Mouse (Mus musculus) urinary bladder, postnatal 10 days (tissue): ENCODE measurements around the gene Thrap3.
"Not testable (repeated sequence)": the region's sequence is repeated elsewhere in the genome, so short reads cannot be mapped to it uniquely, and the experiment has no call there.

ENCODE experiments used
- DNase-seq: peaks from one replicate; pipeline ENCODE4 v3.0.0; 2022; ENCODE audit warnings: low spot score

Thrap3 gene

DNA sequence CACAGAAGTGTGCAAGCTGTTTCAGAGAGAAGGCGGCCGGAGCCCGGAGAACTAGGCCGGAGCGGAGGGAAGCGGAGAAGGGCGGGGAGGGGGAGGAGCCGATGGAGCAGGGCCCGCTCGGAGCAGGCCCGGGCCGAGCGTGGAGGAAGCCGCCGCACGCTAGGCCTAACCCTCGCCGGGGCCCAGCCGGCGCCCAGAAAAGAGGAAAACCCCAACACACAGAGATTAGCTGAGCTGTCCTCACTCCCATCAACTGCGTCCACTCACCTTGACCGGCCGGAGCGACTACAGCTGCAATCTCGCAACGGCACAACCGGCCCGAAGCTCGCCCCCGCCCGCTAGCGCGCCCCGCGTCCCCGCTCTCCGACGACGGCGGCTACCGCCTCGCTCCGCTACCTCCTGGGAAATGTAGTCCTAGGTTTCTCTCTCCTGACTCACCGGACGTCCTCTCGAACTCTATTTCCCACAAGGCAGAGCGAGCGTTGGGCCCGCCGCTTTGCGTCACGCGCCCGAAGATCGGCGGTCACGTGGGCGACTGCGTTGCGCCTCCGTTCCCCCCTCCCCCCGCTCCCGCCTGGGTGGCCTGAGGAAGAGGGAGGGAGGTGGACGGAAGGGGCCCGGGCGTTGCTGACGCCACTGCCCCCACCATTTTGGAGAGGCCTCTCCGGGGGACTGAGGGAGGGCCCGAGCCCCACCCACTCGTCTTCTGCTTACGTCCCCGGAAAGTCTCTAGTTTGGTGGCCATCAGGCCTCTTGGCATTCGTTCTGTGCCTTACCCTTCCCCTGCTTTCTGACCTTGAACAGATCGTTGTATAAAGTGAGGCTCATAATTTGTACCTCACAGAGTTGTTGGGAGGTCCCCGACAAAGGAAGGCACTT, at the start of gene Thrap3:
Thrap3 (minus strand) TSS at position 458 of the 879 bp plus-strand sequence.
- peak; percentile 97 for DNase-seq

DNA sequence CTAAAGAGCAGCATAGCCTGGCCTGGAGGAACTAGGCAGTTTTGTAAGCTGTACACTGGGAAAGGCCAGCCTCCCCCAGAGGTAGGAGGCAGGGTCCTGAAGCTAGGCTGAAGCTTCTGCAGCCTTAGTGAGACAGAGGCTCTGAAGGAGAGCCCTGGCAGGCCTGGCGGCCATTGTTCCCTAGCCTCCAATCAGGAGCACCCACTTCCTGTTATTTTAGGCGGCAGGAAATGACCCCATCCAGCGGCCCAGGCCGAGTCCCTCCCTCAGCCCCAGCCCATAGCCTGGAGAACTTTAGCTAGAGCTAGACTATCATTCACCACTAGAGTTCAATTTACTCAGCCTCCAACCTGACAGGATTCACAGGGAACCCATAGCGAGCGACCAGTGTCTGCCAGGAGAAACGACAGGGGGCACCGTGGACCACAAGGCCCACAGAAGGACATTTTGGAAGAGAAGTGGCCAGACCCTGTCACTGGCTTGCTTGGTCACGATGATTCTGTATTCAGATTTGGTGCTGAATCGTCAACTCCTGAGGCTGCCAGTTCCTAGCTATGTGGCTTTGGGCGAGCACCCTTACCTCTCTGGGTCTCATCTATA, 49.2 kb upstream of the Thrap3 start:
- no peak for DNase-seq

DNA sequence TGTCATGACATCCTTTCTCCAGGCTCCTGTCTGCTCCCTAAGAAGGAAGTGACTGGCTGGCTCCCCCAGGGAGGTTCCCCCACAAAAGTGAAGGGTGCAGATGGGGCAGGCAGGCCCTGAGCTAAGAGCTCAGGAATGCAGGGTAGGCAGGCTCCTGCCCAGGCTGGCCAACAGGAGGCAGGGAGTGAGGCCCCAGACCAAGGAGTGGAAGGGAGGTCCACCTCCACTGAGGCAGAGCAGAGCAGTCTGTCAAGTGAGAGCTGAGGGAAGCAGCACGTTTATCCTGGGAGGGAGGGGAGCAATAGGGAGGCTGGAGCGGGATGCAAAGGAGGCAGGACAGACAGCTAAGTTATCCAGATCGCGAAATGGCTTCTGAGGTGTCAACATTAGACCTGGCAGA, 48.1 kb upstream of the Thrap3 start:
- no peak for DNase-seq

DNA sequence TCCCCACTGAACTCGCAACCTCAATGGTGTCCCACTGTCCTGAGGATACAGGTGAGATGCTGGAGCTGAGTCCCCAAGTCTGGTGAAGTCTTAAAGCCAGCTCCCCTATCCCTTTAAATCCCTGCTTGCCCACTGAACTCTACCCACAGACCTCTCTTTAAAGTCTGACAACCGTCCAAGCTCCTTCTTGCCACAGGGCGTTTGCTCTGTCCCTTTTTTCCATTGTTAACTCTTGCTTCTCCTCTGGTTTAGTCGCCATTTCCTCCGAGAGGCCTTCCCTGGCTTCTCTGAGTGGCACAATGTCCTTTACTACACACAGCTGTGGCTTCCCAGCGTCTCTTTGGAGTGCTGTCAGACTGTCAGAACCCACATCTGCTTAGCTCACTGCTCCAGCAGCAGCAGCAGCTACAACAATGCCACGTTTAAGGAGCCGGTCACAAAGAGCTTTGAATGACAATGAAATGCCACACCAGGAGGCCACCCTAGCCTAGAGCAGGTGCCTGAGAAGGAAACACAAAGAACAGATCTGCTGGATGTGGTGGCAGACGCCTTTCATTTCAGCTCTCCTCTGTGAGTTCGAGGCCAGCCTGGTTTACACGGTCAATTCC, 45.8 kb upstream of the Thrap3 start:
- DNase-seq = no peak

DNA sequence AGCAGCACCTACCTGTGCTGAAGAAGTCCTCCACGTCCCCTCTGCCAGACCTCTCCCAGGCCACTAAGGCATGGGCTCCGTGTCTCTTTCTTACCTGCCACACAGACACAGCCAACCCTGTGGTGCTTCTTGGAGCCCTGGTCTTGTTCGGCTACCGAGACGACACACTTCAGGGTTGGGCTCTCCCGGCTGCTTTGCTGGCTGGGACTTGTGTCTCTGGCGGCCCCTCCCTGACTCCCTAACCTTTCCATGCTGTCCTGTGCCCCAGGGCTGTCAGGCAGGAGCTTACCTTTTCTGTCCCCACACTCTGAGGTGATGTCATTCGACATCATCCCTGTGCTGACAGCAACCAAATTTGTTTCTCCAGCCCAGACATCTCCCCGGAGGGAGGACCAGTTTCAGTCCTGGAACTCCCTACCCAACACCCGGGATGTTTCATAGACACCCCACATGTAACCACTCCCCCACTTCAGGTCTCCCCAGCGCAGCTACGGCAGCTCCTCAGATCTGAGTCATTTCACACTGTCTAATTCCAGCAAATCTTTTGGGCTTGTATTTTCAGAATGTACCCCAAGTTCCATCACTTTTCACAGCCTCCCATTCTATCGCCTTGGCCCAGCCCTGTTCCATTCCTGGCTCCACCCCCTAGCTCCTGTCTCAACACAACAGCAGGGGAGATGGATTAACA, 43.8 kb upstream of the Thrap3 start:
- no peak for DNase-seq

DNA sequence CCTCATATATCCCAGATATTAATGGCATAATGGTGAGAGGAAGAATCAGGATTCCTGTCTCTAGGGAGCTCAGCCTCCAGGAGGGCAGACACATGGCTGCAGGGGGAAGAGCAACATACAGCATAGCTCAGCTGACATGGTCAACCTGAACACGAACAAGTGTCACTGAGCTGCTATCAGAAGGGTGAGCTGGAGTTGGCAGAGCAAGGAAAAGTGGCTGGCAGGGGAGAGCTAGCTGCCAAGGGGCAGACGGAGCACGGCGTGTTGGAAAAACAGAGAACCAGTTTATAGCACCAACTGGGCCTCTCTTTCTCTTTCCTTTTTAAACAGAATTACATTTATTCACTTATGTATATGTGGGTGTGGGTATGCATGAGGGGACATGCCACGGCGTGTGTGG, 40.0 kb upstream of the Thrap3 start:
- DNase-seq = no peak

DNA sequence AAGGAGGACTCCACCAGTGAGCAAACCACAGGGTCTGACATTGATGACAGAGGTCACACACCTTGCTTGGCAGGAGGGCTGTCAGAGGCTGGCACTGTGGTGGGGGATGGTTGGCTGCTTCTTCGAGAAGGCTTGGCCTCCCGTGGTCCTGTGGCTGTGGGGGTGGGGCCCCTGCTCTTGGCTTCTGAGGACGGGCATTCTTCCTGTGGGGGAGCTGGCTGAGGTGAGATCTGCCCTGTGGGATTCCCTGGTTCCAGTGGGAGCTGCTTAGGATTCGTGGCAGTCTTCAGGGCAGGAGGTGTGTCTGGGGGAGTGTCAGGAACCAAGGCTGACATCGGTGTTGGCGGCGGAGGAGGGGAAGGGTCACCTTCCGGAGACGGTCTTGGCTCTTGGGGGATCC, 39.4 kb upstream of the Thrap3 start:
- no peak for DNase-seq

DNA sequence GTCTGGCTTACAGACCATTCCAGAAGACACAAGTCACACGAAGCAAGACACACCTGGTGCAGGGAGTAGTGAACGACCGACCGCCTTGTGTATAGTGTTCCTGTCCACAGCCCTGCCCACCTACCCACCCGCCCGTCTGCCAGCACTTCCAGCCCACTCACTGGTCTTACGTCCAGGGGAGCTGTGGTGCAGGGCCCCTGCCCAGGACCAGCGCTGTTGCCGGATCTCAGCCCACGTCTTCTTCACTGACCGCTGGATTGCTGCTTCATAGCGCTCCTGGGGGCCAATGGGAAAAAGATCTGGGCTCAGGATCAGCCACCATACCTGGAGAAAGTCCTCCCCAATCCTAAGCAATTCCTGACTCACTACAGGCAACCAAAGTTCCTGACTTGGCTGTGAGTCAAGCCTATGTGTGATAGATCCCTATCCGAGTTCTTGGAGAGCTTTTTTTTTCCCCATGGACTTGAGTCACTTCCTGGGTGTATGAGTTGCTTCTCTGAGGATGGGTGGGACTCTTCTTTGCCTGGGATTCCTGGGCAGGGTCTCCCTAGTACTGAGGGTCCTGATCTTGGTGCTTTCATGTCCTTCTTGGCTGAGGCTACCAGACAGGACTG, 37.4 kb upstream of the Thrap3 start:
- no peak for DNase-seq

DNA sequence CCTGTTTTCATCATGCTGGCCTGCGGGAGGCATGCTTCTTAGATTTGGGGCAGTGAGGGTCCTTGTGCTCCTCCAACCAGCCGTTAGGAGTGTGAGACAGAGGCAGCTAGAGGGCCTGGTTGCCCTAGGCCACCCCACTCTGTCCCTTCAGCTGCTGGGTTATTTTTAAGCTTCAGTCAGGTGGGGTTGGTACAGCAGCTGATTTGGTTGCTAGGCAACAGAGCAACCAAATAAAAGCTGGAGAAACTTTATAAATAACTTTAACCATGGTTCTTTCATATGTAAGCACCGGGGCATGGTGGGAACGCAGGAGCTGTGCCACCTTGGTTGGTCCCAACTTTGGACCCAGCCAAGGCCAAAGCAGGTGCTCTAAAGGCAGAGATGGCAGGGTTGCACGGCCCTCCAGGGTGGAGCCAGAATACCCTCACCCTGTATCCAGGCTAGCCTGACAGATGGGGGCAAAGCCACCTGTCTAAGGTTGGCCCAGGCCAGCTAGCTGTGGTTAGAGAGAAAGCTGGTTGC, 35.2 kb upstream of the Thrap3 start:
- no peak for DNase-seq

DNA sequence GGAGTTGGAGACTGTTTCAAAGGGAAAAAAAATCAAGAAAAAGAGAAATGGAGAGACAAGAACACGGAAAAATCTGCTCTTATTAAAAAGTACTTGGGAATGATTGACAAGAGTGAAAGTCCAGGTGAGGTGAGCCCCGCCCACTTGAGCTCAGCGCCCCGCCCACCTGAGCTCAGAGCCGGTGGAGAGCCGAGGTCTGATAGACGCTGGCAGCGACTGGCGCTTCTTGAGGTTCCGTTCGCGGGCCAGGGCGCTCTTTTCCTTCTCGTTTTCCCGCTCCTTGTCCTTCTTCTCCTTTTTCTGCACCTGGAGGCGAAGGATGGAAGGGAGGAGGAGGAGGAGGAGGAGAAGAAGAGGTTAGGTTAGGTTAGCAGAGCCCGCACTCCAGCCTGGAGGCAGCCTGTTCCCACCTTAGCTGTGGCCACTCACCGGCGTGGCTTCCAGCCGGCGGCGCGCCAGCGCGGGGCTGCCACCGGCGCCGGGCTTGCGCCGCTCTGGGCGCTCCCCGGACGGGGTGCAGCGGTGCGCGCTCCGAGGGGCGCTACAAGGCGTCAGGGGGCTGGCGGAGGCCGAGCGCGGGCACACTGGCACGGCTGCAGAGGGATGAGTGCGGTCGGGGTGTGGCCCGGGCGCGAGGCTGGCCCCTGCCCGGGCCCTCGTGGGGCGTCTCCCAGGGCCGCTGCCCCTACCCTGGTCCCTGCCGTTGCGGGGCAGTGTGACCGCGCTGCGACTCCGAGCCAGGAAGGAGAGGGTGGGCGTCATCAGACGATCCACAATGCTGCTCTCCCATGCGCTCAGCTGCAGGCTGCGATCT, 34.1 kb upstream of the Thrap3 start:
- DNase-seq = no peak

DNA sequence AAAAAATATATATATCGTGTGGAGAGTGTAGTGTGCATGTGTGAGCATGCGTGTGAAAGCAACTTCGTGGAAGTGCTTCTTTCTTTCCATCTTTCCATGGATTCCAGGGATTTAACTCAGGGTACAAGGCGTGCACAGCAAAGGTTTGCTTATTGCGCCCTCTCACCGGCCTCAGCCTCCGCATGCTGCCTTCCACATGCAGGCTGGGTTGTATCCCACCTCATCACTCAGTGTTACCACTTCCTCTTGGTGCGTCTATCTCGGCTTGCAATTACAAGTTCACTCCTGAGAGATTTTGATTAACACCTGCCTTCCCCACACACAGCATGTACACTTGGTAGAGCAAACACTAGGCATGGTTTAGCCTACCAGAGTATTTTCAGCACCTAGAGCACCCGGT, 32.6 kb upstream of the Thrap3 start:
- no peak for DNase-seq

DNA sequence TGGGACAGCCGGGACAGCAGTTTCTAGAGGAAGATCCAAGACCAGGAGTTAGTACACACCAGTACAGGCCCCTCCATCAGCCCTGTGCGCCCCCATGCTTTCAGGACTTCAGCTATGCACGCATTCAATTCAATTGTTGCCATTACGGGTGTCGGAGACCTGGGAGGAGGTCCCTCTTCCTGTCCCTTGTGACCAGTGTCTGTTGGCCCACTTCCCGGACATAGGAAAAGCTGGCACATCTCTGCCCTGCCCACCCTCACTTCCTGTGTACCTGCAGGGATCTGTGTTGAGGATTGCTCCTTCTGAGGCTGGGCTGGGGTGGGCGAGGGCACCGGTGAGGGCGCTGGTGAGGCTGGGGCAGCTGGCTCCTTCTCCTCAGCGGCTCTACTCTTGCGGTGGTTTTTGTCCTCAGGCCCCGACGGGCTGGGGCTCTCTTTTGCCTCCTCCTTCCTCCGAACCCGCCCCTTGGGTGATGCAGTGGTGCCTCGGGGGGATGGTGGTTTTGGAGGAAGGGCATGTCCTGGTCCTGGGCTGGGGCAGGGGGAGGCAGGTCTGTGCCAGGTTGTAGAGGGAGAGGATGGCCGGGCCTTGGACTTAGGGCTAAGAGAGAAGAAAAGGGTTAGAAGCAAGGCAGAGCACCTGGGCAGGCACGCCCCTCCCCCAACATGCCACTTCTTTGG, 32.1 kb upstream of the Thrap3 start:
- DNase-seq = no peak

DNA sequence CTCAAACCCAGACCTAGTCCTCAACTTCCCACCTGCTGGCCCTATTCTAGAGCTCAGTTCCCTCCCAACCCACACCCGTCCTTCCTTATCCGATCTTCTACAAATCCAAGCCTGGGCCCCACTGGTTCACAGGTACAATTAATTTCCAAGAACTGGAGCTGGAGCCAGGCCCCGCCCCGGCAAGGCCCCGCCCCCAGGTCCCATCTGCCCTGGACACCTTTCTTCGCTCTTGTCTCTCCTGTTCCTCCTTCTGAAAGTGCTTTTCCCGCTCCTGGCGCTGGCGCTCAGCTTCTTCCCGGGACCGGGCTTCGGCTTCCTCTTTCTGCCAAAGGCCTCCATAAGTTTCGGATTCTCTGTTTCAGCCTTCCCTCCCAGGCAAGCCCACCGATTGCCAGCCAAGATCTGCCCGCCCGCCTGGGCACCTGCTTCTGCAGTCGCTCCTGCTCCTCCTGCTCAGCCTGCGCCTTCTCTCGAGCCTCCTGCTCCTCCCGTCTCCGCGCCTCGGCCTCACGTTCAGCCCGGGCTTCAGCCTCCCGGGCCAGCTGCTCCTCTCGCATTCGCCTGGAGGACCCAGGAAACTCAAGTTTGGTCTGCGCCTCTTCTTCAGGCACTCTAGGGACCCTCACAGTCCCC, 31.2 kb upstream of the Thrap3 start:
- no peak for DNase-seq

DNA sequence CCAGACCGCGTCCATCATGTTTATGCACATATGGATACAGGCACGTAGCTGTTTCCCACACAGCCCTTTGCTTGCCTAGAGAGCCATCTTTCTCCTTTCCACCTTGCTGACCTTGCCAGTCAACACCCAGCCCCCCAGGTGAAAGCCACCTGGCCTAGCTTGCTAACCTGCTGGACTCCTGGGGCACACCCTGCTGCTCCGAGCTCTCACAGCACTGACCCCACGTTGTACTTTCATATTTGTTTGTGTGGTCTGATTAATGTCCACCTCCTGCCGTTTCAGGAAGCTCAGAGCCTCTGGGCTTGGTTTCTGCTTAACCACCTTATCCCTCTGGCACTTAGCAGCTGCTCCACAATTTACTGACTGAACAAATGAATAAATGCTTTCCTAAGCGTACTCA, 27.3 kb upstream of the Thrap3 start:
- DNase-seq = no peak

DNA sequence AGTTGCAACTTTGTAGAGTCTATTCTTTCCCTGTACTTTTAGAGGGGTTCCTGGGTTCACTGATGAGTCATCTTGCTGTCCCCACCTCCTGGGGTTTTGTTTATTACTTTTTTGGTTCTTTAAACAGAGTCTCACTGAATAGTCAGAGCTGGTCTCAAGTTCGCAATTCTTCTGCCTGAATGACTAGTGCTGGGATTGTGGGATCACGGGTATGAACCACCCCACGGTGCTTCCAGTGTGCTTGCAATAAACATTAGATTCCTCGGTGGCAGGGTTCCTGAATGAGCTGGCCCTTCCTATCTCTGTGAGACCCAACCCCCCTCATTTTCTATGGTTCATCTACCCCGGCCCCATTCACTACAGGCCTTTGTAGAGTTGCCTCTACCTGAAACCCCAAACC, 25.6 kb upstream of the Thrap3 start:
- no peak for DNase-seq

DNA sequence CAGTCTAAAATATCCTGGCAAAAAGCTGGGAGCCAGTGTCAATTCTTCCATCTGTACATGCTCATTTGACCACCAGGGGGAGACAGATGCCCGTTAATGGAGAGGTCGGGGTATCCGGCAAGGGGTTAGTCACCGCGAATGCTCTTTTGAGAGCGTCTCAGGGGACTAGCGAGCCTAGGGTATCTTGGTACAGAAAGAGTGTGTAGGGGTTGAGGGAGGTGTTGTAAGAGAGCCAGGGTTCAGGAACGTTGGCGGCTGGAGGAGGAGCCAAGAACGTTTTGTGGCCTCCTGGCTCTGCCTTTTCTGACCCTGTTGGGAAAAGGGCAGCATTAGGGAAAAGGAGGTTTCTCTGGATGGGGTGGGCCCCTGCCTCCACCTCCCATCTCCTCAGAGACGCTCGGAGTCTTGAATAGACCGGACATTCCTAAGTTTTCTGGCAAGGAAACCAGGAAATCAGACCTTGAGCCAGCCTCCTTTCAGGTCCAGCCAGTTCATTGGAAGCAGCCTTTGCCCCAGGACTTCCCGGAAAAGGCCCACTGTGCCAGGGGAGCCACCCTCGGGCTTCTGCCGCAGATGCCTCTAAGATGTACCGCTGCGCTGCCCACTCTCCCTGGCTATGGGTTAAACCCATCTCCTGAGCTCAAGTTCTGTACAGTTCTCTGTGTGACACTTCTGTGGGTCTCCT, 24.7 kb upstream of the Thrap3 start:
- DNase-seq = peak; percentile 77

DNA sequence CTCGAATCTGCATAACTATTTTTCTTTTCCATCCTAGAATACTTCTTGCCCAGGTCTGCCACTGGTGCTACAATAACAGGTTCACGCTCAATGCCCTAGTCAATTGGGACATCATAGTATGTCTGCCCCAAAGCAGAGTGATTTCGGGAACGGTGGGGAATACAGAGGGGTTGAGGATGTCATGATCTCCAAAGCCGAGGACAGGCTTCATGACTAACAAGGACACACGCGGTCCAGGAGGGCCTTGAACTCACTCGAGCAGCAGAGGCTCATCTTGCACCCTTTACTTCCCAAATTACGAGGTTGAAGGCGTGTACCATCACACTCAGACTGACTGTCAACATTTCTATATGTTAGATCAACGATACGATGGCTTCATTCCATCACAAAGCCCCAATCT, 24.1 kb upstream of the Thrap3 start:
- no peak for DNase-seq

DNA sequence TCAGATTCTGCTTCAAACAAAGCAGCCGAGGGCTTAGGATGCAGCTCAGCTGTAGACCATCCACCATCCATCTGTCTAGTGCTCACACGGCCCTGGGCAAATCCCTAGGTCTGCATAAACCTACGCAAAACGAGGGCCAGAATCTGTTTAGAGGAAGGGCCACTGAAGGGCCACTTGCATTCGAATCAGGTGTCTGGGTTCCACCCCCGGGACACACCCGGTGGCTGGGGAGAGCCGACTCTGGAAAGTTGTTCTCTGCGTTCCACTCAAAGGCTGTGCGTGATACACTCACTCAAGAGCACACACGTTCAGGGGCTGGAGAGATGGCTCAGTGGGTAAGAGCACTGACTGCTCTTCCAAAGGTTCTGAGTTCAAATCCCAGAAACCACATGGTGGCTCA, 20.1 kb upstream of the Thrap3 start:
- DNase-seq = no peak

DNA sequence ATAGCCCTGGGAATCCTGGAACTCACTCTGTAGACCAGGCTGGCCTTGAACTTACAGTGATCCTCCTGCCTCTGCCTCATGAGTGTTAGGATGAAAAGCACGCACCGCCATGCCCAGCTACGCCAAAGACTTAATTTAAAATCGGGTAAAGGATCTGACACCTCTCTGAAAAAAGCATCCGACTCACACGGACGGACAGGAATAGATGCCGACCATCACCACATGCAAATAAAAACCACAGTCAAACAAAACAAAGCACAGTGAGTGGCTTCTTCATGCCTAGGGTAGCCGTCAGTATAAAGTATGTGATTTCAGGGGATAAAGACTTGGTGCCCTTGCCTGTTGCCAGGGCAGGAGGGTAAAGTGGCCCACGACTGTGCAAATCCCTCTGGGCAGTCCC, 17.5 kb upstream of the Thrap3 start:
- DNase-seq = no peak

DNA sequence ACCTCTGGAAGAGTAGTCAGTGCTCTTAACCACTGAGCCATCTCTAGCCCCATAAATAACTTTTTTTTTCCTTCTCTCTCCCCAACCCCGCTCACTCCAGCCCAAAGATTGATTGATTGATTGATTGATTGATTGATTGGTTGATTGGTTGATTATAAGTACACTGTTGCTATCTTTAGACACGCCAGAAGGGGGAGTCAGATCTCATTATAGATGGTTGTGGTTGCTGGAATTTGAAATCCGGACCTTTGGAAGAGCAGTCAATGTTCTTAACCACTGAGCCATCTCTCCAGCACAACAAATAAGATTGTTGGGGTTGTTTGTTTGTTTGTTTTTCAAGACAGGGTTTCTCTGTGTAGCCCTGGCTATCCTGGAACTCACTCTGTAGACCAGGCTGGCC, 17.0 kb upstream of the Thrap3 start:
- DNase-seq = not testable (repeated sequence)
